Mouse (Mus musculus): ENCODE data around the gene Dnaaf1. TPM values are rescaled to one million over a fixed set of nuclear protein-coding genes. Genes with fewer than 3 reads are reported as not detected.

The Dnaaf1 gene
- total and polyA plus RNA-seq, 3 experiments, result 0.19 to 0.54 TPM; not detected in 1

DNA sequence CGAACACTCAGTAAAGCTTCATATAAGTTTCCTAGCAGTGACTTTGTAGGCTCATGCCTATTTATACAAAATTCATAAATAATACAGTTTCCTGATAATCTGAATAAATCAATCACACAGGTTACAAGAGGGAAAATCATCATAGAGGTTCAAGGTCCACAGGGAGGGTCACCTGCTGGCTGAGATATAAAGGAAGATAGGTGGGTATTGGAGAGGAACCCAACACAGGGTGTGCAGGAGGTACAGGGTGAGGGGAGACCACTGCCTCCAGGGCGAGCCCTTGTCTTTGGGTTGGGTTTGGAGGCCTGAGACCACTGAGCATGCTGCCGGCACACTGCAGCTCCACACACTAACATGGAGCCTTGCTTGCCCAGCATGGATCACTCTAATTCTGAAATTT, 43.6 kb upstream of the Dnaaf1 start:
- H3K27me3 ChIP-seq (ENCODE audit: control insufficient read depth in 1 of 2, insufficient read depth in 2 of 2, low read length in 2 of 2), result no peaks in the 10 kb centered on the region
- H3K9ac ChIP-seq (ENCODE audit: control insufficient read depth, low read depth, low read length, poor library complexity, severe bottlenecking), result no peak overlapping the region
- H3K79me2 ChIP-seq (ENCODE audit: control insufficient read depth, insufficient read depth, low read length, poor library complexity), result no peaks in the 10 kb centered on the region
- no peak for TF ChIP-seq CHD1 (IDR thresholded peaks at IDR 0.05; ENCODE audit: low read depth, low read length)
- TF ChIP-seq RAD21 (IDR thresholded peaks at IDR 0.05; ENCODE audit: low read depth, low read length), result no peak
- no peak for TF ChIP-seq POLR2A (IDR thresholded peaks at IDR 0.05; ENCODE audit: control insufficient read depth in 1 of 2, insufficient read depth in 1 of 2, low read depth in 1 of 2, low read length in 2 of 2, poor library complexity in 1 of 2)
- no peak for TF ChIP-seq TCF12 (IDR thresholded peaks at IDR 0.05; ENCODE audit: low read depth, low read length)
- TF ChIP-seq GATA1 (IDR thresholded peaks at IDR 0.05; ENCODE audit: low read depth, low read length), result no peak
- no peak for TF ChIP-seq USF2 (IDR thresholded peaks at IDR 0.05; ENCODE audit: borderline replicate concordance in 1 of 2, insufficient read depth in 1 of 2, low read depth in 1 of 2, low read length in 2 of 2)
- no peak for TF ChIP-seq MXI1 (IDR thresholded peaks at IDR 0.05; ENCODE audit: low read depth, low read length)
- no peak for TF ChIP-seq NELFE (IDR thresholded peaks at IDR 0.05; ENCODE audit: low read depth, low read length)
- TF ChIP-seq MYB (IDR thresholded peaks at IDR 0.05; ENCODE audit: low read depth, low read length), result no peak
- no peak for TF ChIP-seq MAZ (IDR thresholded peaks at IDR 0.05; ENCODE audit: low read depth, low read length)
- no peak for TF ChIP-seq MAFK (IDR thresholded peaks at IDR 0.05; ENCODE audit: borderline replicate concordance, low read depth, low read length)
- no peak for TF ChIP-seq TAL1 (IDR thresholded peaks at IDR 0.05; ENCODE audit: low read length)
- no peak for TF ChIP-seq POLR2AphosphoS5 (IDR thresholded peaks at IDR 0.05; ENCODE audit: borderline replicate concordance, low read depth, low read length)
- no peak for TF ChIP-seq GABPA (IDR thresholded peaks at IDR 0.05; ENCODE audit: low read depth, low read length)
- no peak for TF ChIP-seq UBTF (IDR thresholded peaks at IDR 0.05; ENCODE audit: borderline replicate concordance, insufficient read depth, low read depth, low read length)
- no peak for TF ChIP-seq MEF2A (IDR thresholded peaks at IDR 0.05; ENCODE audit: extremely low read depth, insufficient replicate concordance, low read depth, low read length, poor library complexity, severe bottlenecking)
- TF ChIP-seq ZMIZ1 (IDR thresholded peaks at IDR 0.05; ENCODE audit: low read depth, low read length), result no peak
- peaks cover 0 to 4% of the 10 kb centered on the region in 2 experiments; a peak in 2 of 4 replicates for H3K36me3 ChIP-seq (ENCODE audit: control insufficient read depth in 1 of 2, insufficient read depth in 2 of 2, low read length in 2 of 2)
- no peaks in the 10 kb centered on the region for H3K9me3 ChIP-seq (replicated peaks; ENCODE audit: insufficient read depth, low read length)
- DNase-seq (ENCODE audit: low read depth, low spot score), result no peak
- no peaks in the 10 kb centered on the region for H3K4me1 ChIP-seq (ENCODE audit: control insufficient read depth in 1 of 2, insufficient read depth in 2 of 2, low read length in 2 of 2)
- no peak overlapping the region for H3K27ac ChIP-seq (ENCODE audit: control insufficient read depth, low read depth, low read length)
- H3K4me3 ChIP-seq (ENCODE audit: control insufficient read depth in 1 of 2, insufficient read depth in 1 of 2, low read depth in 2 of 2, low read length in 2 of 2), result no peak overlapping the region

DNA sequence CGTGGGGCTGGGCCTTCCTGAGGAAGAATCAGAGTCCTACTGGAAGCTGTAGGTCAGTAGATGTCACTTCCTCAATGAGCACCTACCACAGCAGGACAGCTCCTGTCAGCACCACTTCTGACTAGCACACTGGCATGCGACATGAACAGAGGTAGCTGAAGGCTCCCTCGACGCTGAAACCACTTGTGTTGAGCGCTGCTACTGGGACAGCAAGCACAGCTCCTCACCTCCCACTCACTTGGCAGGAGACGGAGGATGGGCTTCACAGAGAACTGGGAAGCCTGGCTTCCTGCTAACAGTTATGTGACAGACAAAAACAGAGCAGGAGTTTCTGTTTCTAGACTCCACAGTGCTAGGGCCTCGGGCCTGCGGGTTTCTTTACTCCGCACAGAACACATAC, 43.1 kb upstream of the Dnaaf1 start:
- Histone ChIP-seq H3K9ac (ENCODE audit: control insufficient read depth, low read depth, low read length, poor library complexity, severe bottlenecking) (no peak overlapping the region), H3K27ac (ENCODE audit: control insufficient read depth, low read depth, low read length) (no peak overlapping the region), H3K27me3 (ENCODE audit: control insufficient read depth in 1 of 2, insufficient read depth in 2 of 2, low read length in 2 of 2) (no peaks in the 10 kb centered on the region), H3K4me3 (ENCODE audit: control insufficient read depth in 1 of 2, insufficient read depth in 1 of 2, low read depth in 2 of 2, low read length in 2 of 2) (no peak overlapping the region), H3K36me3 (ENCODE audit: control insufficient read depth in 1 of 2, insufficient read depth in 2 of 2, low read length in 2 of 2) (peaks cover 0 to 4% of the 10 kb centered on the region in 2 experiments; a peak in 2 of 4 replicates), H3K79me2 (ENCODE audit: control insufficient read depth, insufficient read depth, low read length, poor library complexity) (no peaks in the 10 kb centered on the region), H3K4me1 (ENCODE audit: control insufficient read depth in 1 of 2, insufficient read depth in 2 of 2, low read length in 2 of 2) (no peaks in the 10 kb centered on the region), H3K9me3 (replicated peaks; ENCODE audit: insufficient read depth, low read length) (no peaks in the 10 kb centered on the region)
- no peak for DNase-seq (ENCODE audit: low read depth, low spot score)
- no peak for TF ChIP-seq NELFE (IDR thresholded peaks at IDR 0.05; ENCODE audit: low read depth, low read length)
- no peak for TF ChIP-seq MAFK (IDR thresholded peaks at IDR 0.05; ENCODE audit: borderline replicate concordance, low read depth, low read length)
- no peak for TF ChIP-seq MYC (IDR thresholded peaks at IDR 0.05; ENCODE audit: low read depth, low read length)
- TF ChIP-seq SMC3 (IDR thresholded peaks at IDR 0.05; ENCODE audit: low read depth, low read length), result no peak
- TF ChIP-seq GABPA (IDR thresholded peaks at IDR 0.05; ENCODE audit: low read depth, low read length), result no peak
- TF ChIP-seq E2F4 (IDR thresholded peaks at IDR 0.05; ENCODE audit: borderline replicate concordance, low read depth, low read length), result no peak
- TF ChIP-seq CHD1 (IDR thresholded peaks at IDR 0.05; ENCODE audit: low read depth, low read length), result no peak
- TF ChIP-seq ZC3H11A (IDR thresholded peaks at IDR 0.05; ENCODE audit: low read depth, low read length), result no peak
- TF ChIP-seq KAT2A (conservative IDR thresholded peaks at IDR 0.05; ENCODE audit: low read depth, low read length), result no peak
- no peak for TF ChIP-seq JUND (IDR thresholded peaks at IDR 0.05; ENCODE audit: low read depth, low read length)
- TF ChIP-seq USF2 (IDR thresholded peaks at IDR 0.05; ENCODE audit: borderline replicate concordance in 1 of 2, insufficient read depth in 1 of 2, low read depth in 1 of 2, low read length in 2 of 2), result no peak

All from MEL (cell line).